Mouse (Mus musculus) spleen, adult 2 months (tissue): ENCODE measurements around the gene Pitpna.

ENCODE experiments used
- CTCF ChIP-seq: fragments of 200-500 bp; IDR thresholded peaks from 2 replicates; pipeline ENCODE4 v1.5.1; 2011; ENCODE audit warnings: mild to moderate bottlenecking, inconsistent platforms; ENCODE audit not compliant: insufficient read depth, insufficient read length, insufficient replicate concordance; ENCODE audit errors: extremely low read depth
- POLR2A ChIP-seq: fragments of 200-500 bp; IDR thresholded peaks from 2 replicates; pipeline ENCODE4 v1.6.1; 2011; ENCODE audit warnings: low read depth, low read length, inconsistent platforms

DNA sequence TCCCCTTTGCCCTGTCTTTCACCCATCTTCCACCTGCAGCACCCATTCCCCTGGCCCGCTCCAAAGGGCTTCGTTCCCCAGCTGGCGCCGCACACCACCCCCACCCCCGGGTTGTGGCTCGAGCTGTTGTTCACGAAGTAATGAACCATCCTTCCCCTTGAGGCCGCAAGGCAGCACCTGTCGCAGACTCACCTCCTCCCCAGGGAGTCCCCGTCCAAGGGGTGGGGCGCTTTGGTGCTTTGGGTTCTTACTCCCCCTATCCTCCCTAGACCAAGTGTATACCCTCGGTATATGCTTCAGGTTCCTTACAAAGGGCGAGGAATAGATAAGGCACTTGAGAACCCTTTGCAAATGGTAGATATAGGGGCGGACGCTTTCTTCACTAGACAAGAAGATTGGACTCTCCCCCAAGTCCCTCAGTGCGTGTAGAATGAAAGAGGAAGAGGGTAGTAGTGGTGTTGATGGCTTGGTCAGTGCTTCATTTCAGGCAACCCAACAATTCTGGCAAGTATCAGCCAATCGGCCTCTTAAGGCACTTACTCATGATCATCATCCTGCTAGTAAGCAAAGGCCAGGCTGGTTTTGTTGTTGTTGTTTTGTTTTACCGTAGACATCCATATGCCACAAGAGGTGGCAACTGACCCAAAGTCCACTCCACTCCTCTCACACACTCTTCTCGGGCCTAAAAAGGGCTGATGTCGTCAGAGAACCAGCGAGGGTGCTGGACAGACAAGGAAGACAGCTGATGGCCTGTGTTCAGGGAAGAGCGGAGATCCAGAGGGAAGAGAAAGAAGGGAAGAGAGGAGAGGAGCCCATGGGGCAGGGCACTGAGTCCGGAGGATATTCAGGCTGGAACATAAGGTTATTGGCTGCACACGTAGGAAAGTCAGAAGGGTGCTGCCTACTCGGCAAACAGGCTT is 66.8 kb downstream of the Pitpna start:
- TF ChIP-seq CTCF (no peak), POLR2A (peak; percentile 19)
